Mouse (Mus musculus) cortical plate, adult 2 months (tissue): ENCODE data around the gene Eras.

Experiments
- CTCF ChIP-seq: fragments of 200-500 bp; IDR thresholded peaks from 2 replicates; pipeline ENCODE4 v1.5.1; 2011; ENCODE audit warnings: mild to moderate bottlenecking, control low read depth, low read length; ENCODE audit not compliant: insufficient read depth; ENCODE audit errors: extremely low read depth
- POLR2A ChIP-seq: fragments of 200-500 bp; IDR thresholded peaks from 2 replicates; pipeline ENCODE4 v1.6.1; 2011; ENCODE audit warnings: mild to moderate bottlenecking, low read length, control low read depth; ENCODE audit not compliant: insufficient read depth; ENCODE audit errors: extremely low read depth

- TF ChIP-seq POLR2A (no peak), CTCF (no peak)
Observed at GRCm38 (mm10) chrX:7945618-7946017, 17.2 kb upstream of the Eras start.
